Mouse (Mus musculus): ENCODE data around the gene Rhox4e. TPM values are rescaled to one million over a fixed set of nuclear protein-coding genes. Genes with fewer than 3 reads are reported as not detected.
"Not testable (repeated sequence)": the region's sequence is repeated elsewhere in the genome, so short reads cannot be mapped to it uniquely, and the experiment has no call there.

The Rhox4e gene
- polyA plus RNA-seq (2015; fragmentation: Nextera tagmentation; extraction: Ambion mirVana) = not detected in 2 replicates

GRCm38 (mm10) chrX:37557112-37557511 is at the start of gene Rhox4e:
TSS of gene Rhox4e (plus strand) at chrX:37557412.
- H3K9ac ChIP-seq (ENCODE audit: low read depth, low read length); H3K4me2 ChIP-seq (ENCODE audit: low read length); H3K9me3 ChIP-seq (ENCODE audit: control insufficient read depth, low read length); ATAC-seq; H3K4me3 ChIP-seq (ENCODE audit: low read length); H3K36me3 ChIP-seq (ENCODE audit: control insufficient read depth, insufficient read depth, low read length); H3K27me3 ChIP-seq (replicated peaks; ENCODE audit: control insufficient read depth, insufficient read depth, low read length); H3K27ac ChIP-seq (ENCODE audit: low read depth, low read length); H3K4me1 ChIP-seq (ENCODE audit: control insufficient read depth, insufficient read depth, low read depth, low read length): not testable (repeated sequence)
- WGBS = 97% methylated on average over 10 of the region's 18 CpGs

- ATAC-seq; H3K4me2 ChIP-seq (ENCODE audit: low read length); H3K4me1 ChIP-seq (ENCODE audit: control insufficient read depth, insufficient read depth, low read depth, low read length); H3K27ac ChIP-seq (ENCODE audit: low read depth, low read length); H3K9ac ChIP-seq (ENCODE audit: low read depth, low read length); H3K4me3 ChIP-seq (ENCODE audit: low read length); H3K27me3 ChIP-seq (replicated peaks; ENCODE audit: control insufficient read depth, insufficient read depth, low read length); H3K36me3 ChIP-seq (ENCODE audit: control insufficient read depth, insufficient read depth, low read length); H3K9me3 ChIP-seq (ENCODE audit: control insufficient read depth, low read length): not testable (repeated sequence)
- WGBS = 95% methylated on average over 15 of the region's 18 CpGs
Measured at GRCm38 (mm10) chrX:37514059-37514458, 43.2 kb upstream of the Rhox4e start, which contains the start of gene Rhox4d. TSS of gene Rhox4d (plus strand) at chrX:37514359.

- not testable (repeated sequence) for H3K27ac ChIP-seq (ENCODE audit: low read depth, low read length); ATAC-seq; H3K4me1 ChIP-seq (ENCODE audit: control insufficient read depth, insufficient read depth, low read depth, low read length); H3K4me2 ChIP-seq (ENCODE audit: low read length); H3K36me3 ChIP-seq (ENCODE audit: control insufficient read depth, insufficient read depth, low read length); H3K9me3 ChIP-seq (ENCODE audit: control insufficient read depth, low read length); H3K9ac ChIP-seq (ENCODE audit: low read depth, low read length); H3K27me3 ChIP-seq (replicated peaks; ENCODE audit: control insufficient read depth, insufficient read depth, low read length); H3K4me3 ChIP-seq (ENCODE audit: low read length)
- 100% methylated on average over 2 of the region's 8 CpGs for WGBS
Measured at GRCm38 (mm10) chrX:37530152-37530551, 27.1 kb upstream of the Rhox4e start, which contains the start of gene Rhox2e. TSS of gene Rhox2e (plus strand) at chrX:37530452.

- not testable (repeated sequence) for H3K27me3 ChIP-seq (replicated peaks; ENCODE audit: control insufficient read depth, insufficient read depth, low read length); H3K9me3 ChIP-seq (ENCODE audit: control insufficient read depth, low read length); H3K4me2 ChIP-seq (ENCODE audit: low read length); ATAC-seq; H3K9ac ChIP-seq (ENCODE audit: low read depth, low read length); H3K4me1 ChIP-seq (ENCODE audit: control insufficient read depth, insufficient read depth, low read depth, low read length); H3K36me3 ChIP-seq (ENCODE audit: control insufficient read depth, insufficient read depth, low read length); H3K4me3 ChIP-seq (ENCODE audit: low read length); H3K27ac ChIP-seq (ENCODE audit: low read depth, low read length)
- no CpG with 5 or more reads among the region's 4 CpGs for WGBS
Measured at GRCm38 (mm10) chrX:37541719-37542118, 15.5 kb upstream of the Rhox4e start, which contains the start of gene Rhox3e. TSS of gene Rhox3e (plus strand) at chrX:37542019.

- not testable (repeated sequence) for H3K36me3 ChIP-seq (ENCODE audit: control insufficient read depth, insufficient read depth, low read length); H3K27me3 ChIP-seq (replicated peaks; ENCODE audit: control insufficient read depth, insufficient read depth, low read length); H3K4me3 ChIP-seq (ENCODE audit: low read length); H3K4me2 ChIP-seq (ENCODE audit: low read length); H3K4me1 ChIP-seq (ENCODE audit: control insufficient read depth, insufficient read depth, low read depth, low read length); ATAC-seq; H3K9me3 ChIP-seq (ENCODE audit: control insufficient read depth, low read length); H3K9ac ChIP-seq (ENCODE audit: low read depth, low read length); H3K27ac ChIP-seq (ENCODE audit: low read depth, low read length)
- WGBS = 89% methylated on average over 6 of the region's 8 CpGs
Measured at GRCm38 (mm10) chrX:37571105-37571504, 13.9 kb downstream of the Rhox4e start, which contains the start of gene Rhox2f. TSS of gene Rhox2f (plus strand) at chrX:37571405.

GRCm38 (mm10) chrX:37572638-37573037 is 15.4 kb downstream of the Rhox4e start:
- ATAC-seq; H3K4me1 ChIP-seq (ENCODE audit: control insufficient read depth, insufficient read depth, low read depth, low read length); H3K9me3 ChIP-seq (ENCODE audit: control insufficient read depth, low read length); H3K36me3 ChIP-seq (ENCODE audit: control insufficient read depth, insufficient read depth, low read length); H3K27ac ChIP-seq (ENCODE audit: low read depth, low read length); H3K9ac ChIP-seq (ENCODE audit: low read depth, low read length); H3K4me2 ChIP-seq (ENCODE audit: low read length); H3K4me3 ChIP-seq (ENCODE audit: low read length); H3K27me3 ChIP-seq (replicated peaks; ENCODE audit: control insufficient read depth, insufficient read depth, low read length): not testable (repeated sequence)
- 80% methylated on average over 2 of the region's 2 CpGs for WGBS

- H3K9me3 ChIP-seq (ENCODE audit: control insufficient read depth, low read length); H3K27ac ChIP-seq (ENCODE audit: low read depth, low read length); H3K27me3 ChIP-seq (replicated peaks; ENCODE audit: control insufficient read depth, insufficient read depth, low read length); H3K4me3 ChIP-seq (ENCODE audit: low read length); H3K9ac ChIP-seq (ENCODE audit: low read depth, low read length); ATAC-seq; H3K36me3 ChIP-seq (ENCODE audit: control insufficient read depth, insufficient read depth, low read length); H3K4me2 ChIP-seq (ENCODE audit: low read length); H3K4me1 ChIP-seq (ENCODE audit: control insufficient read depth, insufficient read depth, low read depth, low read length): not testable (repeated sequence)
Measured at GRCm38 (mm10) chrX:37580692-37581091, 23.5 kb downstream of the Rhox4e start, which contains the start of gene Rhox3f. TSS of gene Rhox3f (plus strand) at chrX:37580992.

GRCm38 (mm10) chrX:37607604-37608003 is 50.4 kb downstream of the Rhox4e start, which contains the start of gene Rhox4f:
TSS of gene Rhox4f (minus strand) at chrX:37607704.
- 93% methylated on average over 10 of the region's 19 CpGs for WGBS
- H3K27ac ChIP-seq (ENCODE audit: low read depth, low read length); H3K36me3 ChIP-seq (ENCODE audit: control insufficient read depth, insufficient read depth, low read length); H3K27me3 ChIP-seq (replicated peaks; ENCODE audit: control insufficient read depth, insufficient read depth, low read length); H3K4me2 ChIP-seq (ENCODE audit: low read length); H3K9ac ChIP-seq (ENCODE audit: low read depth, low read length); H3K9me3 ChIP-seq (ENCODE audit: control insufficient read depth, low read length); ATAC-seq; H3K4me3 ChIP-seq (ENCODE audit: low read length); H3K4me1 ChIP-seq (ENCODE audit: control insufficient read depth, insufficient read depth, low read depth, low read length): not testable (repeated sequence)
